Mouse (Mus musculus) cerebellum, adult 9-10 months (tissue): Measurements from ENCODE around the gene Btbd35f6.
"Not testable (repeated sequence)": the region's sequence is repeated elsewhere in the genome, so short reads cannot be mapped to it uniquely, and the experiment has no call there.

Experiments used
- DNase-seq: peaks from one replicate; pipeline ENCODE4 v3.0.0; 2022

Gene Btbd35f6

GRCm38 (mm10) chrX:33956440-33956839, at the start of gene Btbd35f6:
Btbd35f6 (minus strand) TSS chrX:33956540.
- DNase-seq: not testable (repeated sequence)

- not testable (repeated sequence) for DNase-seq
These were observed 30.4 kb upstream of the Btbd35f6 start, which contains the start of gene Gm21870 for GRCm38 (mm10) chrX:33986716-33987115. Gm21870 (minus strand) TSS chrX:33986816.

GRCm38 (mm10) chrX:33930216-33930615, 26.1 kb downstream of the Btbd35f6 start:
- not testable (repeated sequence) for DNase-seq

GRCm38 (mm10) chrX:33928225-33928624, 28.1 kb downstream of the Btbd35f6 start:
- not testable (repeated sequence) for DNase-seq

GRCm38 (mm10) chrX:33926344-33926743, 30.0 kb downstream of the Btbd35f6 start:
- DNase-seq: not testable (repeated sequence)

GRCm38 (mm10) chrX:33925420-33925819, 30.9 kb downstream of the Btbd35f6 start:
- not testable (repeated sequence) for DNase-seq
